Mouse (Mus musculus): Measurements from ENCODE around the gene Nin.
"Not testable (repeated sequence)": the region's sequence is repeated elsewhere in the genome, so short reads cannot be mapped to it uniquely, and the experiment has no call there.

Gene Nin

GRCm38 (mm10) chr12:70113351-70113750 is at the start of gene Nin:
TSS of gene Nin (minus strand) at chr12:70113717.
- DNase-seq: peak; percentile 46

GRCm38 (mm10) chr12:70161057-70161456 is 47.5 kb upstream of the Nin start:
- DNase-seq: no peak

- DNase-seq: no peak
Observed at GRCm38 (mm10) chr12:70157292-70158066, 44.0 kb upstream of the Nin start.

GRCm38 (mm10) chr12:70156222-70156621 is 42.7 kb upstream of the Nin start:
- no peak for DNase-seq

- DNase-seq: no peak
Observed at GRCm38 (mm10) chr12:70153842-70154241, 40.3 kb upstream of the Nin start, which contains the start of gene Abhd12b. TSS of gene Abhd12b (plus strand) at chr12:70154142.

- DNase-seq: no peak
Observed at GRCm38 (mm10) chr12:70148631-70149265, 35.2 kb upstream of the Nin start.

- DNase-seq: no peak
Observed at GRCm38 (mm10) chr12:70147986-70148630, 34.6 kb upstream of the Nin start.

- DNase-seq: no peak
Observed at GRCm38 (mm10) chr12:70145586-70145985, 32.1 kb upstream of the Nin start.

GRCm38 (mm10) chr12:70144637-70145448 is 31.3 kb upstream of the Nin start:
- DNase-seq: peak; percentile 44

GRCm38 (mm10) chr12:70144106-70144587 is 30.6 kb upstream of the Nin start:
- not testable (repeated sequence) for DNase-seq

- DNase-seq: no peak
Observed at GRCm38 (mm10) chr12:70140993-70141576, 27.6 kb upstream of the Nin start.

GRCm38 (mm10) chr12:70140542-70140941 is 27.0 kb upstream of the Nin start:
- DNase-seq: no peak

- no peak for DNase-seq
Observed at GRCm38 (mm10) chr12:70139871-70140270, 26.4 kb upstream of the Nin start.

GRCm38 (mm10) chr12:70137626-70138025 is 24.1 kb upstream of the Nin start:
- DNase-seq: no peak

GRCm38 (mm10) chr12:70137095-70137494 is 23.6 kb upstream of the Nin start:
- DNase-seq: no peak

- DNase-seq: no peak
Observed at GRCm38 (mm10) chr12:70136185-70136756, 22.8 kb upstream of the Nin start.

- no peak for DNase-seq
Observed at GRCm38 (mm10) chr12:70134627-70135235, 21.2 kb upstream of the Nin start.

- peak; percentile 49 for DNase-seq
Observed at GRCm38 (mm10) chr12:70131042-70131675, 17.6 kb upstream of the Nin start.

- DNase-seq: no peak
Observed at GRCm38 (mm10) chr12:70129105-70129504, 15.6 kb upstream of the Nin start.

- DNase-seq: no peak
Observed at GRCm38 (mm10) chr12:70126626-70127025, 13.1 kb upstream of the Nin start.

- DNase-seq: no peak
Observed at GRCm38 (mm10) chr12:70119552-70119951, 6.0 kb upstream of the Nin start.
